Comparison of ENCODE assay signal across 22 mouse cellular contexts in genomic region chr4:58888568-58888967, GRCm38 (mm10). TPM values are rescaled to one million over a fixed set of nuclear protein-coding genes. Genes with fewer than 3 reads are reported as not detected.
DNase-seq lines count a peak whose midpoint lies in the region; ATAC-seq lines count a peak whose summit lies in the region.
"Had no signal": no experiment of that assay in that cellular context is flagged by ENCODE, and none has a peak within 500 bp of the region (broad histone marks: within the 10 kb centered on the region; RNA-seq: fewer than 3 reads in every experiment).

No protein-coding gene starts in this region.

- no peaks in the 10 kb centered on the region for H3K36me3 ChIP-seq in hindbrain, embryonic 12.5 days
- H3K36me3 ChIP-seq: embryonic facial prominence, embryonic 13.5 days; embryonic facial prominence, embryonic 15.5 days; forebrain, embryonic 10.5 days; forebrain, embryonic 12.5 days had no signal

- H3K27ac ChIP-seq in hindbrain, embryonic 12.5 days, result no peak overlapping the region
- H3K27ac ChIP-seq: embryonic facial prominence, embryonic 13.5 days; embryonic facial prominence, embryonic 15.5 days; forebrain, embryonic 10.5 days; forebrain, embryonic 12.5 days had no signal

- 0 out of 2 replicates have a peak, but pooled peaks cover 2% of the 10 kb centered on the region for H3K4me1 ChIP-seq in hindbrain, embryonic 12.5 days
- H3K4me1 ChIP-seq: embryonic facial prominence, embryonic 13.5 days; embryonic facial prominence, embryonic 15.5 days; forebrain, embryonic 10.5 days; forebrain, embryonic 12.5 days had no signal

- DNase-seq in adrenal gland, adult (ENCODE audit: inconsistent age in 2 of 2, low spot score in 1 of 2), result peak; percentile 46 to 78
- no peak for DNase-seq in adrenal gland, postnatal 10 days
- peak; percentile 16 for DNase-seq in adrenal gland, postnatal 14 days
- DNase-seq in adrenal gland, postnatal 25 days, result no peak
- DNase-seq in 416B (ENCODE audit: low read depth), result peak; percentile 40
- DNase-seq: cerebellum, adult 11 months; cerebellum, adult 18-20 months; cerebellum, adult 8-10 months; cerebellum, adult 9-11 months; cerebellum, postnatal 14 days; cerebellum, postnatal 36 days; embryo, embryonic 11 days had no signal

- WGBS in hindbrain, embryonic 12.5 days, result 94% methylated on average over 1 of the region's 1 CpGs

- no peaks in the 10 kb centered on the region for H3K27me3 ChIP-seq in hindbrain, embryonic 12.5 days
- H3K27me3 ChIP-seq: embryonic facial prominence, embryonic 13.5 days; embryonic facial prominence, embryonic 15.5 days; forebrain, embryonic 12.5 days had no signal

- no peak for ATAC-seq in hindbrain, embryonic 12.5 days (ENCODE audit: low FRiP score)
- ATAC-seq: forebrain, embryonic 14.5 days; forebrain, embryonic 16.5 days had no signal

- no peak overlapping the region for H3K9ac ChIP-seq in hindbrain, embryonic 12.5 days
- H3K9ac ChIP-seq: embryonic facial prominence, embryonic 13.5 days; embryonic facial prominence, embryonic 15.5 days; forebrain, embryonic 12.5 days had no signal

- H3K4me2 ChIP-seq in hindbrain, embryonic 12.5 days (replicated peaks), result no peak overlapping the region
- H3K4me2 ChIP-seq: embryonic facial prominence, embryonic 13.5 days; embryonic facial prominence, embryonic 15.5 days; forebrain, embryonic 12.5 days had no signal

- no peak overlapping the region for H3K4me3 ChIP-seq in hindbrain, embryonic 12.5 days
- H3K4me3 ChIP-seq: embryonic facial prominence, embryonic 13.5 days; embryonic facial prominence, embryonic 15.5 days; erythroblast, embryonic 14.5 days; forebrain, embryonic 10.5 days; forebrain, embryonic 12.5 days had no signal

- H3K9me3 ChIP-seq in hindbrain, embryonic 12.5 days (replicated peaks), result no peaks in the 10 kb centered on the region
- H3K9me3 ChIP-seq: embryonic facial prominence, embryonic 13.5 days; embryonic facial prominence, embryonic 15.5 days; forebrain, embryonic 10.5 days; forebrain, embryonic 12.5 days had no signal

RNA-seq across cellular contexts. Expression of gene Ecpas, which starts 24.0 kb away (rescaled TPM):
- 100 to 1,000 TPM; 125 to 144 TPM for total RNA-seq in adrenal gland, postnatal 10 days (2021)
- total RNA-seq in adrenal gland, postnatal 14 days (2021), result 149 and 159 TPM in 2 replicates
- 174 and 181 TPM in 2 replicates for total RNA-seq in adrenal gland, postnatal 25 days (2021)
- polyA plus RNA-seq in hindbrain, embryonic 12.5 days (2016; fragmentation: Nextera tagmentation; extraction: Ambion mirVana), result 43.7 and 45.5 TPM in 2 replicates

RNA-seq across cellular contexts. Expression of gene Zkscan16, which starts 54.9 kb away (rescaled TPM):
- total RNA-seq in adrenal gland, postnatal 10 days (2021), result 1 to 10 TPM; 2.1 to 2.9 TPM
- 2.3 and 2.5 TPM in 2 replicates for total RNA-seq in adrenal gland, postnatal 14 days (2021)
- total RNA-seq in adrenal gland, postnatal 25 days (2021), result 1.4 and 5.2 TPM in 2 replicates
- polyA plus RNA-seq in hindbrain, embryonic 12.5 days (2016; fragmentation: Nextera tagmentation; extraction: Ambion mirVana), result 1.1 TPM in 2 replicates
- total RNA-seq: common myeloid progenitor, adult 5-6 weeks; MEL had no signal
- polyA plus RNA-seq: erythroblast, embryonic 14.5 days had no signal

Comparison
In these comparisons a context has a peak if more than half of its experiments do, and no peak if none do; other contexts are left out.
1. DNase-seq: peak in adrenal gland, adult (2 of 2), adrenal gland, postnatal 14 days (single experiment) and 416B (single experiment); none in adrenal gland, postnatal 10 days (single experiment) and adrenal gland, postnatal 25 days (single experiment).